ENCODE assay signal across 16 mouse cellular contexts in the genomic region with DNA sequence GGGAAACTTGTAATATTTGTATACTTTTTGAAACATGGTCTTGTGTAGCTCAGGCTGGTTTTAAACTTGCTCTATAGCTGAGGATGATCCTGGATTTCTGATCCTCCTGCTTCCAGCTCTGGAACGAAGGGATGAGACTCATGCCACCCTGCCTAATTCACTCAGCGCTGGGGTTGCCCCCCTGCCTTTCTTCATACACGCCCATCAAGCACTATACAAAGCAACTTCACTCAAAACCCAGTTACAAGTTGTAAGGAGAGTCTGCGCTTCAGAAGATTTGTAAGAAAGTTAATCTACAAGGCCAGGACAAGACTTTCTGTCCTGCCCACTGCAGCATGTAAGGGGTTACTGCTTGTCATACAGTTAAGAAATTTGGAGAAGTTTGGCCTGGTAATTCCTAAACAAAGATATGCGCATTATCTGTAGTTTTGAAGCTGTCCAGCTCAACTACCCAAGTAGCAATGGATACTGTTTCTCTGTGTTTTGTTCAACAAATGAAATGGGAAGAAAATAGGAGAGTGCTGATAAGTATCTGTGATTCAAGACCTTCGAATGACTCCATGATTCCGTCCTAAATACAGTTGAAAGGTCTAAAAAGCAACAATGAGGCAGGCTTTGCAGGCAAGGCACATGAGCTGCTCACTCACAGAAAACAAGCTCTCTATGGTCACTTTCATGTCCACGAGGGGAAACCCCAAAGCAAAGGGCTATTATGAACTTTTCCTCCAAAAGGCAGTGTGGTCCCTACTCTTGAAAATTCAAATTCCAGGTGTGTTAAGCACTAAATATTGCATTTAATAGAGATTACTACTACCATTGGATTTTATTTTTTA. TPM values are rescaled to one million over a fixed set of nuclear protein-coding genes. Genes with fewer than 3 reads are reported as not detected.
DNase-seq lines count a peak whose midpoint lies in the region; ATAC-seq and TF ChIP-seq lines count a peak whose summit lies in the region.
"Had no signal": no experiment of that assay in that cellular context is flagged by ENCODE, and none has a peak within 500 bp of the region (broad histone marks: within the 10 kb centered on the region; RNA-seq: fewer than 3 reads in every experiment).

No protein-coding gene starts in this region.

- no peak for ATAC-seq in megakaryocyte, adult 5-6 weeks (ENCODE audit: poor library complexity, severe bottlenecking)
- no peak for ATAC-seq in heart, embryonic 13.5 days (ENCODE audit: extremely low read depth, insufficient number of reproducible peaks, low FRiP score, low TSS enrichment)
- ATAC-seq in stomach, postnatal 0 days (ENCODE audit: low FRiP score, low TSS enrichment): no peak
- no peak for ATAC-seq in hindbrain, embryonic 14.5 days (ENCODE audit: low FRiP score)
- ATAC-seq in midbrain, embryonic 15.5 days (replicated peaks): no peak
- ATAC-seq: forebrain, embryonic 16.5 days had no signal

- peak overlapping the region; percentile 19; the same call in 1 of the 2 replicates for H3K9ac ChIP-seq in heart, embryonic 13.5 days
- no peak overlapping the region for H3K9ac ChIP-seq in stomach, postnatal 0 days (ENCODE audit: low read length)
- H3K9ac ChIP-seq in hindbrain, embryonic 14.5 days: no peak overlapping the region
- H3K9ac ChIP-seq in midbrain, embryonic 15.5 days: no peak overlapping the region
- H3K9ac ChIP-seq: heart, embryonic 15.5 days; kidney, embryonic 15.5 days; lung, embryonic 15.5 days had no signal

- peaks cover 13% of the 10 kb centered on the region for H3K36me3 ChIP-seq in megakaryocyte, embryonic 14.5 days (replicated peaks; ENCODE audit: low read length)
- H3K36me3 ChIP-seq in heart, embryonic 13.5 days: no peaks in the 10 kb centered on the region
- no peaks in the 10 kb centered on the region for H3K36me3 ChIP-seq in stomach, postnatal 0 days (ENCODE audit: control insufficient read depth, insufficient read depth, low read length)
- H3K36me3 ChIP-seq in hindbrain, embryonic 14.5 days (replicated peaks; ENCODE audit: control insufficient read depth, insufficient read depth): no peaks in the 10 kb centered on the region
- no peaks in the 10 kb centered on the region for H3K36me3 ChIP-seq in midbrain, embryonic 15.5 days (replicated peaks)
- H3K36me3 ChIP-seq: heart, embryonic 15.5 days; kidney, embryonic 15.5 days; lung, embryonic 15.5 days had no signal

- intact Hi-C loops in gastrocnemius, adult 2 months (cut with DNase I): no loop called here
- intact Hi-C loops in gastrocnemius, postnatal 14 days (cut with DNase I; ENCODE audit: low total_unique reads): no loop called here

- H3K9me3 ChIP-seq in megakaryocyte, embryonic 14.5 days: no peaks in the 10 kb centered on the region
- no peaks in the 10 kb centered on the region for H3K9me3 ChIP-seq in heart, embryonic 13.5 days
- no peaks in the 10 kb centered on the region for H3K9me3 ChIP-seq in stomach, postnatal 0 days (ENCODE audit: control insufficient read depth, low read length)
- H3K9me3 ChIP-seq in hindbrain, embryonic 14.5 days (ENCODE audit: control insufficient read depth, low read length): no peaks in the 10 kb centered on the region
- H3K9me3 ChIP-seq in midbrain, embryonic 15.5 days: no peaks in the 10 kb centered on the region
- H3K9me3 ChIP-seq: heart, embryonic 15.5 days; kidney, embryonic 15.5 days; lung, embryonic 15.5 days had no signal

- whole genome bisulfite sequencing in heart, embryonic 13.5 days: 61% methylated on average over 8 of the region's 8 CpGs
- WGBS in stomach, postnatal 0 days: 77% methylated on average over 8 of the region's 8 CpGs
- WGBS in hindbrain, embryonic 14.5 days: 84% methylated on average over 8 of the region's 8 CpGs
- 74% methylated on average over 8 of the region's 8 CpGs for WGBS in midbrain, embryonic 15.5 days

- peaks cover 95% of the 10 kb centered on the region for H3K4me1 ChIP-seq in megakaryocyte, embryonic 14.5 days
- H3K4me1 ChIP-seq in heart, embryonic 13.5 days: peaks cover 92% of the 10 kb centered on the region
- H3K4me1 ChIP-seq in stomach, postnatal 0 days (replicated peaks; ENCODE audit: control insufficient read depth, insufficient read depth): no peaks in the 10 kb centered on the region; the same call in 1 of the 2 replicates
- H3K4me1 ChIP-seq in hindbrain, embryonic 14.5 days (replicated peaks; ENCODE audit: control insufficient read depth, insufficient read depth, low read length): peaks cover 5% of the 10 kb centered on the region
- peaks cover 6% of the 10 kb centered on the region; the same call in 1 of the 2 replicates for H3K4me1 ChIP-seq in midbrain, embryonic 15.5 days

- no peak for TF ChIP-seq EP300 in stomach, postnatal 0 days (optimal IDR thresholded peaks at IDR 0.05)

- peak overlapping the region; percentile 21 for H3K27ac ChIP-seq in gastrocnemius, adult 2 months
- peak overlapping the region; percentile 86; the same call in 1 of the 2 replicates for H3K27ac ChIP-seq in heart, embryonic 13.5 days (replicated peaks)
- H3K27ac ChIP-seq in stomach, postnatal 0 days (replicated peaks): no peak overlapping the region
- H3K27ac ChIP-seq in hindbrain, embryonic 14.5 days: no peak overlapping the region
- no peak overlapping the region for H3K27ac ChIP-seq in midbrain, embryonic 15.5 days
- H3K27ac ChIP-seq: kidney, embryonic 15.5 days; layer of hippocampus, adult 2 months; left cerebral cortex, adult 2 months; lung, embryonic 15.5 days had no signal

- H3K4me2 ChIP-seq in heart, embryonic 13.5 days: peak overlapping the region; percentile 32
- H3K4me2 ChIP-seq in stomach, postnatal 0 days (replicated peaks; ENCODE audit: low read depth): no peak overlapping the region
- no peak overlapping the region for H3K4me2 ChIP-seq in hindbrain, embryonic 14.5 days (replicated peaks)
- no peak overlapping the region for H3K4me2 ChIP-seq in midbrain, embryonic 15.5 days
- H3K4me2 ChIP-seq: heart, embryonic 15.5 days; kidney, embryonic 15.5 days; lung, embryonic 15.5 days had no signal

- no peak for DNase-seq in gastrocnemius, adult 2 months
- no peak for DNase-seq in gastrocnemius, postnatal 14 days
- DNase-seq in stomach, postnatal 0 days (ENCODE audit: low spot score): peak; percentile 8
- no peak for DNase-seq in hindbrain, embryonic 14.5 days (ENCODE audit: low spot score)
- DNase-seq: cerebellum, adult 2 months; thymus, postnatal 36 days had no signal

- TF ChIP-seq CTCF in gastrocnemius, adult 2 months (IDR thresholded peaks at IDR 0.05): no peak
- TF ChIP-seq CTCF in stomach, postnatal 0 days (IDR thresholded peaks at IDR 0.05; ENCODE audit: low read depth): no peak

- no peak overlapping the region for H3K4me3 ChIP-seq in gastrocnemius, adult 2 months
- H3K4me3 ChIP-seq in megakaryocyte, embryonic 14.5 days (replicated peaks): peak overlapping the region; percentile 48
- no peak overlapping the region for H3K4me3 ChIP-seq in heart, embryonic 13.5 days
- no peak overlapping the region for H3K4me3 ChIP-seq in stomach, postnatal 0 days (ENCODE audit: low read depth, low read length)
- no peak overlapping the region for H3K4me3 ChIP-seq in hindbrain, embryonic 14.5 days (replicated peaks; ENCODE audit: low read length)
- no peak overlapping the region for H3K4me3 ChIP-seq in midbrain, embryonic 15.5 days
- H3K4me3 ChIP-seq: heart, embryonic 15.5 days; kidney, embryonic 15.5 days; layer of hippocampus, adult 2 months; left cerebral cortex, adult 2 months; lung, embryonic 15.5 days had no signal

- no peaks in the 10 kb centered on the region for H3K27me3 ChIP-seq in megakaryocyte, embryonic 14.5 days (replicated peaks)
- no peaks in the 10 kb centered on the region for H3K27me3 ChIP-seq in heart, embryonic 13.5 days (replicated peaks)
- no peaks in the 10 kb centered on the region for H3K27me3 ChIP-seq in stomach, postnatal 0 days (ENCODE audit: control insufficient read depth, insufficient read depth, low read length)
- H3K27me3 ChIP-seq in hindbrain, embryonic 14.5 days (ENCODE audit: control insufficient read depth, insufficient read depth, low read length): no peaks in the 10 kb centered on the region
- no peaks in the 10 kb centered on the region for H3K27me3 ChIP-seq in midbrain, embryonic 15.5 days (replicated peaks)
- H3K27me3 ChIP-seq: heart, embryonic 15.5 days; kidney, embryonic 15.5 days; lung, embryonic 15.5 days had no signal

RNA-seq across cellular contexts. Expression of gene Trak2, which starts 18.4 kb away (rescaled TPM):
- total RNA-seq in gastrocnemius, adult 2 months (2021): 10 to 100 TPM; 72.9 to 83.5 TPM
- total RNA-seq in gastrocnemius, postnatal 14 days (2021): 10 to 100 TPM; 53.2 to 58.7 TPM
- polyA plus RNA-seq in megakaryocyte, embryonic 14.5 days (2012; ENCODE audit: insufficient read depth, low replicate concordance): 24.8 and 64.1 TPM in 2 replicates
- total RNA-seq in megakaryocyte, adult 5-6 weeks (2015): 24.1 and 29.6 TPM in 2 replicates
- 22.2 and 32.9 TPM in 2 replicates for total RNA-seq in megakaryocyte, adult 5-6 weeks (2017)
- polyA plus RNA-seq in heart, embryonic 13.5 days (2015; fragmentation: Nextera tagmentation; extraction: Ambion mirVana): 24.9 and 25.4 TPM in 2 replicates
- polyA plus RNA-seq in stomach, postnatal 0 days (2015; fragmentation: Nextera tagmentation; extraction: Ambion mirVana): 7.3 and 8.7 TPM in 2 replicates
- 18.0 and 20.5 TPM in 2 replicates for polyA plus RNA-seq in hindbrain, embryonic 14.5 days (2014; fragmentation: Nextera tagmentation; extraction: Ambion mirVana)
- 18.3 and 18.7 TPM in 2 replicates for polyA plus RNA-seq in midbrain, embryonic 15.5 days (2015; fragmentation: Nextera tagmentation; extraction: Ambion mirVana)

RNA-seq across cellular contexts. Expression of gene Stradb, which starts 18.5 kb away (rescaled TPM):
- total RNA-seq in gastrocnemius, adult 2 months (2021): 100 to 1,000 TPM; 130 to 145 TPM
- 10 to 100 TPM; 78.1 to 80.1 TPM for total RNA-seq in gastrocnemius, postnatal 14 days (2021)
- polyA plus RNA-seq in megakaryocyte, embryonic 14.5 days (2012; ENCODE audit: insufficient read depth, low replicate concordance): 5.1 and 8.0 TPM in 2 replicates
- 18.5 and 19.1 TPM in 2 replicates for total RNA-seq in megakaryocyte, adult 5-6 weeks (2015)
- total RNA-seq in megakaryocyte, adult 5-6 weeks (2017): 8.3 and 8.6 TPM in 2 replicates
- polyA plus RNA-seq in heart, embryonic 13.5 days (2015; fragmentation: Nextera tagmentation; extraction: Ambion mirVana): 24.1 and 27.4 TPM in 2 replicates
- polyA plus RNA-seq in stomach, postnatal 0 days (2015; fragmentation: Nextera tagmentation; extraction: Ambion mirVana): 17.4 and 18.5 TPM in 2 replicates
- 103 and 111 TPM in 2 replicates for polyA plus RNA-seq in hindbrain, embryonic 14.5 days (2014; fragmentation: Nextera tagmentation; extraction: Ambion mirVana)
- 116 and 117 TPM in 2 replicates for polyA plus RNA-seq in midbrain, embryonic 15.5 days (2015; fragmentation: Nextera tagmentation; extraction: Ambion mirVana)

Comparison
In these comparisons a context has a peak if more than half of its experiments do, and no peak if none do; other contexts are left out.
1. H3K27ac ChIP-seq: peak in gastrocnemius, adult 2 months (single experiment) and heart, embryonic 13.5 days (single experiment); none in stomach, postnatal 0 days (single experiment), hindbrain, embryonic 14.5 days (single experiment) and midbrain, embryonic 15.5 days (single experiment).